Mouse (Mus musculus): ENCODE data around the gene Cyb561d2. TPM values are rescaled to one million over a fixed set of nuclear protein-coding genes. Genes with fewer than 3 reads are reported as not detected.

Cyb561d2 gene
- polyA plus RNA-seq, 1 experiment from 2014 or later = 34.7 TPM

DNA sequence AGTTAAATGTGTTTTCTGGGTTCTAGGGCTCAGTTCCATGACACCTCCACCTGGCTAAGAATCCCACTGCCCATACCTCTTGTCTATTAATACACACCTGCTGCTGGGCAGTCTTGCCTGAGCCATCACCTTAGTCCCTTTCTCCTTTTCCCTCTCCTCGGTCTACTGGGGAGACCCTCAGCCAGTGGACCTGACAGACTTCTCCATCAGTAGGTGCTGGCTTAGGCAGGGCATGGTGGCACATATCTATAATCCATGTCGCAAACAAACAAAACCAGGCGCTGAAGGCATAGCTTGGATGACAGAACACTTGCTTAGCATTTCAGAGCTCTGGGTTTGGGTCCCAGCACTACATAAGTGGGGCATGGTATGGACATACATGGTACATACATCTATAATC lies 3.3 kb downstream of the Cyb561d2 start:
- Histone ChIP-seq H3K27me3 (replicated peaks; ENCODE audit: insufficient read depth, low read length) (no peaks in the 10 kb centered on the region), H3K4me2 (replicated peaks; ENCODE audit: low read depth, low read length) (no peak overlapping the region), H3K27ac (ENCODE audit: low read length) (no peak overlapping the region), H3K9ac (replicated peaks; ENCODE audit: low read depth) (no peak overlapping the region), H3K4me1 (ENCODE audit: insufficient read depth, low read depth, low read length) (peaks cover 32% of the 10 kb centered on the region; the same call in 1 of the 2 replicates), H3K9me3 (ENCODE audit: low read length) (no peaks in the 10 kb centered on the region), H3K36me3 (ENCODE audit: insufficient read depth, low read length) (peaks cover 22% of the 10 kb centered on the region), H3K4me3 (ENCODE audit: low read depth, low read length) (no peak overlapping the region)
- ATAC-seq (no peak), DNase-seq (ENCODE audit: low spot score) (no peak)
- TF ChIP-seq CTCF (IDR thresholded peaks at IDR 0.05) = no peak
- TF ChIP-seq EP300 (IDR thresholded peaks at IDR 0.05) = no peak
- 92% methylated on average over 3 of the region's 3 CpGs for WGBS

DNA sequence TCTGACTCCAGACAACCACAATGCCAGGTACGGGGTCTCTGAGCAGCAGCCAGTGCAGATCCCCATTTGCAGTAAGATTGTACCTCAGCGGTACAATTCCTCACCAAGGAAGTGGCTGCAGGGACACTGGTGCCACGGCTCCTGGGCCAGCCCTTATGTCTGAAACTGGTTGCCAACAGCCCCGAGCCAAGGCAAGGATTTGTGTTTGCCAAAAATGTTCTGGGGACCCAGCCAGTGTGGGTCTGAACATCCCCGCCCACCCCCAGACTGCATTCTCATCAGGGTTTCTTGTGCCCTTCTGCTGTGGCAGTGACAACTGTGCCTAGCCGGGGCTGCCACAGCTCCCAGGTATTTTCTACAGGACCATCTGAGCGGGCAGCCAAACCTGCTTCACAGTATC lies 3.8 kb downstream of the Cyb561d2 start:
- Histone ChIP-seq H3K9ac (replicated peaks; ENCODE audit: low read depth) (no peak overlapping the region), H3K36me3 (ENCODE audit: insufficient read depth, low read length) (peaks cover 22% of the 10 kb centered on the region), H3K4me3 (ENCODE audit: low read depth, low read length) (no peak overlapping the region), H3K27me3 (replicated peaks; ENCODE audit: insufficient read depth, low read length) (no peaks in the 10 kb centered on the region), H3K27ac (ENCODE audit: low read length) (no peak overlapping the region), H3K9me3 (ENCODE audit: low read length) (no peaks in the 10 kb centered on the region), H3K4me1 (ENCODE audit: insufficient read depth, low read depth, low read length) (peaks cover 32% of the 10 kb centered on the region; the same call in 1 of the 2 replicates), H3K4me2 (replicated peaks; ENCODE audit: low read depth, low read length) (no peak overlapping the region)
- WGBS = 92% methylated on average over 7 of the region's 7 CpGs
- TF ChIP-seq CTCF (IDR thresholded peaks at IDR 0.05) (no peak), EP300 (IDR thresholded peaks at IDR 0.05) (no peak)
- ATAC-seq (no peak), DNase-seq (ENCODE audit: low spot score) (no peak)

DNA sequence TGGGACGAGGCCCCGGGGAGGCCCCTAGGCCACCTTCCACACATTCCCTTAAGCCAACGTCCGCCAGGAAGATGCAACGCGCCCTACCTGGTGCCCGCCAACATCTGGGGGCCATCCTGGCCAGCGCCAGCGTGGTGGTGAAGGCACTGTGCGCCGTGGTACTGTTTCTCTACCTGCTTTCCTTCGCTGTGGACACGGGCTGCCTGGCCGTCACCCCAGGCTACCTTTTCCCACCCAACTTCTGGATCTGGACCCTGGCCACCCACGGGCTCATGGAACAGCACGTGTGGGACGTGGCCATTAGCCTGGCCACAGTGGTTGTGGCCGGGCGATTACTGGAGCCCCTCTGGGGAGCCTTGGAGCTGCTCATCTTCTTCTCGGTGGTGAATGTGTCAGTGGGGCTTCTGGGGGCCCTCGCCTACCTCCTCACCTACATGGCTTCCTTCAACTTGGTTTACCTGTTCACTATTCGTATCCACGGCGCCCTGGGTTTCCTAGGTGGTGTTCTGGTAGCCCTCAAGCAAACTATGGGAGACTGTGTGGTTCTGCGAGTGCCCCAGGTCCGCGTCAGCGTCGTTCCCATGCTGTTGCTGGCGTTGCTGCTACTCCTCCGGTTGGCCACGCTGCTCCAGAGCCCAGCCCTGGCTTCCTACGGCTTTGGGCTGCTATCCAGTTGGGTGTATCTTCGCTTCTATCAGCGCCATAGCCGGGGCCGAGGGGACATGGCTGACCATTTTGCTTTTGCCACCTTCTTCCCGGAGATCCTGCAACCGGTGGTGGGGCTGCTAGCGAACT lies 7.4 kb downstream of the Cyb561d2 start:
- TF ChIP-seq CTCF (IDR thresholded peaks at IDR 0.05) (no peak), EP300 (IDR thresholded peaks at IDR 0.05) (no peak)
- no peak for ATAC-seq
- Histone ChIP-seq H3K27ac (ENCODE audit: low read length) (peak overlapping the region; percentile 86), H3K27me3 (replicated peaks; ENCODE audit: insufficient read depth, low read length) (no peaks in the 10 kb centered on the region), H3K4me2 (replicated peaks; ENCODE audit: low read depth, low read length) (peak overlapping the region; percentile 95), H3K9me3 (ENCODE audit: low read length) (no peaks in the 10 kb centered on the region), H3K36me3 (ENCODE audit: insufficient read depth, low read length) (peaks cover 16% of the 10 kb centered on the region), H3K4me3 (ENCODE audit: low read depth, low read length) (peak overlapping the region; percentile 83), H3K4me1 (ENCODE audit: insufficient read depth, low read depth, low read length) (peaks cover 21% of the 10 kb centered on the region; the same call in 1 of the 2 replicates), H3K9ac (replicated peaks; ENCODE audit: low read depth) (peak overlapping the region; percentile 92)
- under 1% methylated on average over 40 of the region's 40 CpGs for WGBS
- DNase-seq (ENCODE audit: low spot score) = peak; percentile 50

DNA sequence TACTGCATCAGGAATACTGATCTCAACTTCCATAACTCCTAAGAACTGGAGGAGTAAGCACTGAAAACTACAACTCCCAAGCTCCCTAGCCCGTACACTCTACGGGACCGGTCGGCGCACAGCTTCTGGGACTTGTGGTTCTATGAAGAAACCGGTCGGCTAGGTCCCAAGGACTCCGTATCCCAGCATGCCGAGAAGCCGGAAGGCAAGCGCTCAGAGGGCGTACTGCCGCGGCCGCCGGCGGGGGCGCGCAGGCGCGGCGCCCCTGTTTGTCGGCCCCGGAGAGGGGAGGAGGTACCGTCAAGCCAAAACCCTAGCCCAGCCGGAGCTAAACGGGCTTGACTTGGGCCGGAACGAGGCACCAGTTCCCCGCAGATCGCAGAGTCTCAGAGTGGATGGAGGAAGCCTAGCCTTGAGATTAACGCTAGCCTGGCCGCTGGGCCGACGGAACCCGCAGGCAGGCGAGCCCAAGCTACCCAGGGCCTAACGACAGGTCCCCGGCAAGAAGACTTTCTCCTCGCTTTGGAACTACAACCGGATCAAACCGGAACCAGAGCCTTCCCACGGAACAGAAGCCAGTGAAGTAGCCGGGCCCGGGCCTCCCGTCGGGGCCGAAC lies 8.1 kb downstream of the Cyb561d2 start, which contains the start of gene Tmem115:
Gene Tmem115 (plus strand): TSS at position 155 of the 617 bp plus-strand sequence.
- ATAC-seq = peak; percentile 100
- peaks cover 12% of the 10 kb centered on the region for H3K36me3 ChIP-seq (ENCODE audit: insufficient read depth, low read length)
- H3K4me3 ChIP-seq (ENCODE audit: low read depth, low read length) = peak within 1 kb of the TSS; percentile 83
- no peak for TF ChIP-seq EP300 (IDR thresholded peaks at IDR 0.05)
- TF ChIP-seq CTCF (IDR thresholded peaks at IDR 0.05) = peak; percentile 43
- H3K27me3 ChIP-seq (replicated peaks; ENCODE audit: insufficient read depth, low read length) = no peaks in the 10 kb centered on the region
- H3K9me3 ChIP-seq (ENCODE audit: low read length) = no peaks in the 10 kb centered on the region
- DNase-seq (ENCODE audit: low spot score) = peak; percentile 99
- WGBS = 3% methylated on average over 48 of the region's 48 CpGs
- peak within 1 kb of the TSS; percentile 86 for H3K27ac ChIP-seq (ENCODE audit: low read length)
- peak within 1 kb of the TSS; percentile 95 for H3K4me2 ChIP-seq (replicated peaks; ENCODE audit: low read depth, low read length)
- H3K9ac ChIP-seq (replicated peaks; ENCODE audit: low read depth) = peak within 1 kb of the TSS; percentile 92
- H3K4me1 ChIP-seq (ENCODE audit: insufficient read depth, low read depth, low read length) = peaks cover 21% of the 10 kb centered on the region; the same call in 1 of the 2 replicates

DNA sequence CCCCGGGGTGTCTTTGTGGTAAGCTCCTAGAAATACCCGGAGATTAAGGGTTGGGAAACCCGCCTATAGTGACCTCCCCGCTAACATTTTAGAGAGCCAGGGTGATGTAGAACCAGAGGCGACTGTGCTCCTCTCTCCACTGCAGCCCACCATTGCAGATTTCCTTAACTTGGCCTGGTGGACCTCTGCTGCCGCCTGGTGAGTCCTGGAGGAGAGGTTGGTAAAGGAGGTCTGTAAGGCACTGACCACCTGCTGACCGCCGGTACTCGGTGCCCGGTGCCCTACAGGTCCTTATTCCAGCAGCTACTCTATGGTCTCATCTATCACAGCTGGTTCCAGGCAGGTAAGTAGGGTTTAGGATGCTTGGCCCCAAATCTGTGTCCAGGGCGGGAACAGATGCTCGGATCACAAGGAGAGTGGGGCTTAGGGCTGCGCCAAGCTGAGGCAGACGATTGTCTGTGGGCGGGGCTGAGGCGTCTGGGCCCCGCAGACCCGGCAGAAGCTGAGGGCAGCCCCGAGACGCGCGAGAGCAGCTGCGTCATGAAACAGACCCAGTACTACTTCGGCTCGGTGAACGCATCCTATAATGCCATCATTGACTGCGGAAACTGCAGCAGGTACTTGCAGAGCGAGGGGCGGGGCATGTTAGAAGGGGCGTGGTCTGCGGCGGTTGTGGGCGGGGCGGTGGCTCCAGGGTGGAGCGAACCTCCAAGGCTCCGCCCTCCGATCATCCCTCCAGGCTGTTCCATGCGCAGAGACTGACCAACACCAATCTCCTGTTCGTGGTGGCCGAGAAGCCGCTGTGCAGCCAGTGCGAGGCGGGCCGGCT lies 15.6 kb downstream of the Cyb561d2 start:
- H3K36me3 ChIP-seq (ENCODE audit: insufficient read depth, low read length) = no peaks in the 10 kb centered on the region
- H3K4me3 ChIP-seq (ENCODE audit: low read depth, low read length) = peak overlapping the region; percentile 24
- peaks cover 18% of the 10 kb centered on the region for H3K27me3 ChIP-seq (replicated peaks; ENCODE audit: insufficient read depth, low read length)
- H3K9me3 ChIP-seq (ENCODE audit: low read length) = no peaks in the 10 kb centered on the region
- TF ChIP-seq CTCF (IDR thresholded peaks at IDR 0.05) (no peak; the same call in 1 of the 2 replicates), EP300 (IDR thresholded peaks at IDR 0.05) (no peak)
- H3K4me2 ChIP-seq (replicated peaks; ENCODE audit: low read depth, low read length) = peak overlapping the region; percentile 53
- peaks cover 4% of the 10 kb centered on the region; the same call in 1 of the 2 replicates for H3K4me1 ChIP-seq (ENCODE audit: insufficient read depth, low read depth, low read length)
- H3K27ac ChIP-seq (ENCODE audit: low read length) = no peak overlapping the region
- WGBS = 6% methylated on average over 44 of the region's 44 CpGs
- ATAC-seq = peak; percentile 79
- peak; percentile 68 for DNase-seq (ENCODE audit: low spot score)
- no peak overlapping the region for H3K9ac ChIP-seq (replicated peaks; ENCODE audit: low read depth)

DNA sequence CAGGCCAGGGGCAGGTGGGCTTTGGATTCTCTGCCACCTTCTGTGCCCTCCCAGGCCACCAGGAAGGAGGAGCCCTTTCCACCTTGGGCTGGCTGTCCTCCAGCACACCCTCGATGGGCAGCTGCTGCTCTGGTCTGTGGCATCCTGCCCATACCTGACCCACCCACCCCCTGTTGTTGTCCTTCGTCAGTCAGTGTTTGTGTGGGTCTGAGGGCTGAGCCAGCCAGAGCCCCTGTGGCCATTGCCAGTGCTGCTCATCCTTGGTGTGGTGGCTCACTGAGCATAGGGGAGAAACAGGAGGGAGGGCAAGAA lies 19.6 kb downstream of the Cyb561d2 start:
- WGBS = 17% methylated on average over 2 of the region's 2 CpGs
- Histone ChIP-seq H3K4me3 (ENCODE audit: low read depth, low read length) (no peak overlapping the region), H3K4me1 (ENCODE audit: insufficient read depth, low read depth, low read length) (peaks cover 4% of the 10 kb centered on the region; the same call in 1 of the 2 replicates), H3K27me3 (replicated peaks; ENCODE audit: insufficient read depth, low read length) (peaks cover 12% of the 10 kb centered on the region), H3K9me3 (ENCODE audit: low read length) (no peaks in the 10 kb centered on the region), H3K4me2 (replicated peaks; ENCODE audit: low read depth, low read length) (peak overlapping the region; percentile 41; the same call in 1 of the 2 replicates), H3K27ac (ENCODE audit: low read length) (no peak overlapping the region), H3K9ac (replicated peaks; ENCODE audit: low read depth) (no peak overlapping the region), H3K36me3 (ENCODE audit: insufficient read depth, low read length) (no peaks in the 10 kb centered on the region)
- no peak for ATAC-seq
- TF ChIP-seq EP300 (IDR thresholded peaks at IDR 0.05) = no peak
- no peak for TF ChIP-seq CTCF (IDR thresholded peaks at IDR 0.05)
- no peak for DNase-seq (ENCODE audit: low spot score)
